Mouse (Mus musculus) ES-E14 (cell line): ENCODE measurements at regions not wholly inside any gene's neighbourhood (a gene's known extent, or its start where the extent isn't known, plus 50 kb on each side); places are given as distances from the start of the nearest gene placed in this dataset.

Source experiments
- CHD2 ChIP-seq: IDR thresholded peaks from 2 replicates; pipeline ENCODE4 v1.6.1; 2014; ENCODE audit warnings: mild to moderate bottlenecking, low read depth, low read length, inconsistent platforms
- HCFC1 ChIP-seq: IDR thresholded peaks from 2 replicates; pipeline ENCODE4 v1.6.1; 2012; ENCODE audit warnings: low read length, inconsistent platforms, borderline replicate concordance; ENCODE audit not compliant: insufficient read depth
- MAFK ChIP-seq: IDR thresholded peaks from 2 replicates; pipeline ENCODE4 v1.6.1; 2014; ENCODE audit warnings: mild to moderate bottlenecking, low read depth, low read length, inconsistent platforms; ENCODE audit not compliant: insufficient read depth
- ZC3H11A ChIP-seq: IDR thresholded peaks from 2 replicates; pipeline ENCODE4 v1.6.1; 2012; ENCODE audit warnings: low read depth, mild to moderate bottlenecking, inconsistent platforms, low read length, borderline replicate concordance
- ZNF384 ChIP-seq: IDR thresholded peaks from 2 replicates; pipeline ENCODE4 v1.6.1; 2012; ENCODE audit warnings: low read depth, low read length, inconsistent platforms

DNA sequence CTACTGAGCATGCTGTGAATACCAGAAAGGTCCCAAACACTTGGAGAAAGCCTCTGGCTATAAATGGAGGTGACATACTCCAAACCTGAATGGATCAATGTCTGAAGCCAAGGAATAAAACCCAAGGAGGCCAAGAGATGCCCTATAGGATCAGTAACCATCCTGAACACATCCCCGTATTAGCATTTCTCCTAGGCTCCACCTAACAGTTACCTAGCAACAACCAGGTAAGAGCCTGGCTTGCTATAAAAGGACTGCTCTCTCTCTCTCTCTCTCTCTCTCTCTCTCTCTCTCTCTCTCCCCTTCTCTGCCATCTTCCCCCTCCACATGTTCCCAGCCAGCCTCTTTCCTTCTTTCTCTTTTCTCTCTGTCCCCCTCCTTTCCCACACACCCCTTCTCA lies 1452.7 kb downstream of the Slc22a22 start:
- TF ChIP-seq CHD2 (no peak), MAFK (no peak), ZNF384 (no peak), HCFC1 (no peak), ZC3H11A (no peak)
